Mouse (Mus musculus) retina, adult 2 months (tissue): ENCODE data around the gene Slc23a2.

Source experiments
- DNase-seq: peaks from one replicate; pipeline ENCODE4 v3.0.0-alpha.2; 2012; ENCODE audit warnings: low read depth, low spot score

Gene Slc23a2

GRCm38 (mm10) chr2:132049921-132050320 is 95.0 kb downstream of the Slc23a2 start:
- DNase-seq = no peak

- DNase-seq = no peak
Observed at GRCm38 (mm10) chr2:132049491-132049890, 95.4 kb downstream of the Slc23a2 start.

GRCm38 (mm10) chr2:132048143-132048772 is 96.7 kb downstream of the Slc23a2 start:
- no peak for DNase-seq

GRCm38 (mm10) chr2:132047364-132047763 is 97.5 kb downstream of the Slc23a2 start:
- no peak for DNase-seq

GRCm38 (mm10) chr2:132046659-132047058 is 98.2 kb downstream of the Slc23a2 start:
- no peak for DNase-seq

GRCm38 (mm10) chr2:132044320-132045274 is 100.3 kb downstream of the Slc23a2 start:
- DNase-seq = no peak

- no peak for DNase-seq
Observed at GRCm38 (mm10) chr2:132043101-132043621, 101.7 kb downstream of the Slc23a2 start.

GRCm38 (mm10) chr2:132039894-132040293 is 105.0 kb downstream of the Slc23a2 start:
- no peak for DNase-seq

GRCm38 (mm10) chr2:132036326-132036725 is 108.6 kb downstream of the Slc23a2 start:
- DNase-seq = no peak

- no peak for DNase-seq
Observed at GRCm38 (mm10) chr2:132035470-132035835, 109.5 kb downstream of the Slc23a2 start.

- no peak for DNase-seq
Observed at GRCm38 (mm10) chr2:132034590-132035469, 110.1 kb downstream of the Slc23a2 start.

GRCm38 (mm10) chr2:132031364-132032095 is 113.4 kb downstream of the Slc23a2 start:
- no peak for DNase-seq

GRCm38 (mm10) chr2:132030418-132031363 is 114.2 kb downstream of the Slc23a2 start:
- no peak for DNase-seq

GRCm38 (mm10) chr2:132029646-132030417 is 115.1 kb downstream of the Slc23a2 start, which contains the start of gene Rassf2:
Gene Rassf2 (minus strand): TSS chr2:132030258.
- no peak for DNase-seq

- DNase-seq = no peak
Observed at GRCm38 (mm10) chr2:132028894-132029605, 115.9 kb downstream of the Slc23a2 start.

GRCm38 (mm10) chr2:132028107-132028506 is 116.8 kb downstream of the Slc23a2 start:
- no peak for DNase-seq

GRCm38 (mm10) chr2:132027366-132027765 is 117.5 kb downstream of the Slc23a2 start:
- DNase-seq = no peak

- no peak for DNase-seq
Observed at GRCm38 (mm10) chr2:132024028-132024427, 120.9 kb downstream of the Slc23a2 start.
